Mouse (Mus musculus): Measurements from ENCODE around the gene Nup88.
"Not testable (repeated sequence)": the region's sequence is repeated elsewhere in the genome, so short reads cannot be mapped to it uniquely, and the experiment has no call there.

Gene Nup88

DNA sequence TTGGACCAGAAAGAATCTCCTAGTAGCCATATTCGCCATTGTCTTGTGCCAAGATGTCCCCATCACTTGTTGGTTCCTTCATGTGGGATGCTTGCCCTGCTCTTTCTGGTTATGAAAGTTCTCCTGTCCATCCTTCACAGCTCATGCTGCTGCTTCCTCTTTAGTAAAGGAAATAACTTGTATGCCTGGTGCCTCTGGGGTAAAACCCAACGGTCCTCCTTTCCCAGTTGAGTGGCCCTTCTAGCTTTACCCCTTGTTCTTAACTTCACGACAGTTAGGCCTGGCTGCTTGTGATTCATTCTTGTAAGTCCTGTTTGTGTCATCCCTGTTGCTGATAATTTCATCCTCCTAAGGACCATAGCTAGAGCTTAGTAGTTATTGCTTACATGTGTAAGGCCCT lies 58.5 kb downstream of the Nup88 start:
- peaks cover 49% of the 10 kb centered on the region for H3K36me3 ChIP-seq (ENCODE audit: insufficient read depth, low read length)
- no peak overlapping the region for H3K4me3 ChIP-seq (replicated peaks; ENCODE audit: low read length)
- 0 out of 2 replicates have a peak, but pooled peaks cover 2% of the 10 kb centered on the region for H3K4me1 ChIP-seq (replicated peaks; ENCODE audit: low read depth, low read length)
- TF ChIP-seq CTCF (conservative IDR thresholded peaks at IDR 0.05; ENCODE audit: low read length) (no peak), POU5F1 (IDR thresholded peaks at IDR 0.05; ENCODE audit: borderline replicate concordance, low read length) (no peak), NANOG (IDR thresholded peaks at IDR 0.05; ENCODE audit: borderline replicate concordance, low read length) (no peak)
- no peaks in the 10 kb centered on the region for H3K9me3 ChIP-seq (ENCODE audit: low read length)
- no peaks in the 10 kb centered on the region for H3K27me3 ChIP-seq (ENCODE audit: insufficient read depth, low read length)

- Histone ChIP-seq H3K9me3 (ENCODE audit: low read length) (no peaks in the 10 kb centered on the region), H3K36me3 (ENCODE audit: insufficient read depth, low read length) (peaks cover 59% of the 10 kb centered on the region), H3K27me3 (ENCODE audit: insufficient read depth, low read length) (no peaks in the 10 kb centered on the region), H3K4me3 (replicated peaks; ENCODE audit: low read length) (no peak overlapping the region), H3K4me1 (replicated peaks; ENCODE audit: low read depth, low read length) (no peaks in the 10 kb centered on the region)
- no peak for TF ChIP-seq NANOG (IDR thresholded peaks at IDR 0.05; ENCODE audit: borderline replicate concordance, low read length)
- no peak for TF ChIP-seq POU5F1 (IDR thresholded peaks at IDR 0.05; ENCODE audit: borderline replicate concordance, low read length)
- no peak for TF ChIP-seq CTCF (conservative IDR thresholded peaks at IDR 0.05; ENCODE audit: low read length)
Observed at GRCm38 (mm10) chr11:70906681-70907080, 63.1 kb downstream of the Nup88 start.

DNA sequence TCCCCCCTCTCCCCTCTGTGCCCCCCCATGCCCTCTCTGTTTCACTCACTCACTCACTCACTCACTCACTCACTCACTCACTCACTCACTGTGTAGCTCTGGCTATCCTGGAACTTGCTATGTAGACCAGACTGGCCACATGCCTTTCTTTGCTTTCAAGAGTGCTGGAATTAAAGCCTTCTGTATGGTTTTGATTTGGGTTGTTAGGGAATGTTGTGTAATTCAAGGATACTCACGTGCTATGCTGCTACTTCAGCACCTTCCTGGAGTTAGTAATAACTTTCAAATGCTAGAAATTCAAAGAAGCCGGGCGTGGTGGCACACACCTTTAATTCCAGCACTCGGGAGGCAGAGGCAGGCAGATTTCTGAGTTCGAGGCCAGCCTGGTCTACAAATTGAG lies 71.6 kb downstream of the Nup88 start:
- not testable (repeated sequence) for H3K4me3 ChIP-seq (replicated peaks; ENCODE audit: low read length)
- H3K36me3 ChIP-seq (ENCODE audit: insufficient read depth, low read length): peaks cover 49% of the 10 kb centered on the region

GRCm38 (mm10) chr11:70897680-70898079 lies 72.1 kb downstream of the Nup88 start:
- Histone ChIP-seq H3K36me3 (ENCODE audit: insufficient read depth, low read length) (peaks cover 46% of the 10 kb centered on the region), H3K9me3 (ENCODE audit: low read length) (no peaks in the 10 kb centered on the region)
- no peak for TF ChIP-seq POU5F1 (IDR thresholded peaks at IDR 0.05; ENCODE audit: borderline replicate concordance, low read length)
- TF ChIP-seq CTCF (conservative IDR thresholded peaks at IDR 0.05; ENCODE audit: low read length): no peak
- TF ChIP-seq NANOG (IDR thresholded peaks at IDR 0.05; ENCODE audit: borderline replicate concordance, low read length): no peak

More for the DNA sequence above, 71.6 kb downstream of the Nup88 start:
- H3K9me3 ChIP-seq (ENCODE audit: low read length); H3K4me1 ChIP-seq (replicated peaks; ENCODE audit: low read depth, low read length); H3K27me3 ChIP-seq (ENCODE audit: insufficient read depth, low read length): not testable (repeated sequence)

More at GRCm38 (mm10) chr11:70897680-70898079, 72.1 kb downstream of the Nup88 start:
- H3K27me3 ChIP-seq (ENCODE audit: insufficient read depth, low read length): no peaks in the 10 kb centered on the region
- no peak overlapping the region for H3K4me3 ChIP-seq (replicated peaks; ENCODE audit: low read length)
- H3K4me1 ChIP-seq (replicated peaks; ENCODE audit: low read depth, low read length): no peaks in the 10 kb centered on the region
